Mouse (Mus musculus) myocyte (in vitro differentiated cells): ENCODE data around the gene Gm3625. TPM values are rescaled to one million over a fixed set of nuclear protein-coding genes. Genes with fewer than 3 reads are reported as not detected.
A peak's percentile ranks its signal among the peaks of the same experiment; 100 is the strongest.

Experiments
- H3K27me3 ChIP-seq: one replicate; pipeline ENCODE4 v1.6.1; 2011; ENCODE audit not compliant: control insufficient read depth, insufficient read depth, insufficient read length
- H3K36me3 ChIP-seq: one replicate; pipeline ENCODE4 v1.6.1; 2011; ENCODE audit not compliant: control insufficient read depth, insufficient read depth
- H3K4me2 ChIP-seq: one replicate; pipeline ENCODE4 v1.6.1; 2011; ENCODE audit warnings: low read depth, control low read depth
- H3K4me3 ChIP-seq: one replicate; pipeline ENCODE4 v1.5.1; 2011; ENCODE audit warnings: mild to moderate bottlenecking, control low read depth, moderate library complexity
- H3K79me2 ChIP-seq: one replicate; pipeline ENCODE4 v1.6.1; 2011; ENCODE audit not compliant: control insufficient read depth, insufficient read depth
- H3ac ChIP-seq: one replicate; pipeline ENCODE4 v1.6.1; 2011; ENCODE audit not compliant: control insufficient read depth, insufficient read length
- CEBPB ChIP-seq: IDR thresholded peaks from 2 replicates; pipeline ENCODE4 v1.6.1; 2011; ENCODE audit warnings: mild to moderate bottlenecking, moderate library complexity; ENCODE audit not compliant: poor library complexity, insufficient read depth, severe bottlenecking
- E2F4 ChIP-seq: IDR thresholded peaks from one replicate; pipeline ENCODE4 v1.6.1; 2011; ENCODE audit warnings: mild to moderate bottlenecking, control low read depth, moderate library complexity; ENCODE audit not compliant: insufficient read depth
- MAX ChIP-seq: IDR thresholded peaks from one replicate; pipeline ENCODE4 v1.6.1; 2011; ENCODE audit warnings: low read depth, mild to moderate bottlenecking, control low read depth
- MYOD1 ChIP-seq, 3 experiments: IDR thresholded peaks; one replicate each; pipeline ENCODE4 v1.6.1; 2011; ENCODE audit warnings: control low read depth in 2 of 3, low read depth in 2 of 3, mild to moderate bottlenecking in 2 of 3, moderate library complexity in 1 of 3; ENCODE audit not compliant: insufficient read length in 2 of 3, control insufficient read depth in 1 of 3
- MYOG ChIP-seq, 3 experiments: IDR thresholded peaks; one replicate each; pipeline ENCODE4 v1.6.1; 2011; ENCODE audit warnings: control low read depth in 2 of 3, low read depth in 2 of 3, mild to moderate bottlenecking in 2 of 3; ENCODE audit not compliant: insufficient read length in 2 of 3, control insufficient read depth in 1 of 3, insufficient read depth in 1 of 3
- POLR2A ChIP-seq: IDR thresholded peaks from one replicate; pipeline ENCODE4 v1.6.1; 2011; ENCODE audit warnings: low read depth, mild to moderate bottlenecking, control low read depth, moderate library complexity; ENCODE audit not compliant: insufficient read length
- POLR2AphosphoS2 ChIP-seq: IDR thresholded peaks from one replicate; pipeline ENCODE4 v1.6.1; 2011; ENCODE audit warnings: low read depth, control low read depth; ENCODE audit not compliant: insufficient read length
- REST ChIP-seq: IDR thresholded peaks from one replicate; pipeline ENCODE4 v1.6.1; 2011; ENCODE audit warnings: mild to moderate bottlenecking, control low read depth, moderate library complexity; ENCODE audit not compliant: insufficient read depth, insufficient read length
- SRF ChIP-seq: IDR thresholded peaks from one replicate; pipeline ENCODE4 v1.6.1; 2011; ENCODE audit warnings: low read depth; ENCODE audit not compliant: control insufficient read depth, insufficient read length
- TCF12 ChIP-seq: IDR thresholded peaks from one replicate; pipeline ENCODE4 v1.6.1; 2011; ENCODE audit warnings: mild to moderate bottlenecking, control low read depth; ENCODE audit not compliant: poor library complexity, insufficient read depth, severe bottlenecking
- TCF3 ChIP-seq: IDR thresholded peaks from one replicate; pipeline ENCODE4 v1.6.1; 2011; ENCODE audit warnings: low read depth, control low read depth; ENCODE audit not compliant: insufficient read length
- USF1 ChIP-seq: IDR thresholded peaks from one replicate; pipeline ENCODE4 v1.6.1; 2011; ENCODE audit warnings: low read depth, mild to moderate bottlenecking, control low read depth, moderate library complexity
- polyA plus RNA-seq: library from polyadenylated mRNA; unstranded; fragments of >200 nt; fragmentation: generic; extraction: Trizol; gene quantifications from one replicate; pipeline ENCODE4 v1.2.1, GENCODE M21; 2012; ENCODE audit warnings: missing spikeins

The Gm3625 gene
- not detected for polyA plus RNA-seq

GRCm38 (mm10) chr12:4592541-4593165, at the start of gene Gm3625, which contains the start of gene Itsn2:
TSS of gene Gm3625 (minus strand) at chr12:4592927.
TSS of gene Itsn2 (plus strand) at chr12:4592638.
- Histone ChIP-seq H3K4me2 (peak within 1 kb of the TSS; percentile 97), H3K27me3 (no peaks in the 10 kb centered on the region), H3K36me3 (no peaks in the 10 kb centered on the region), H3ac (peak within 1 kb of the TSS; percentile 70), H3K4me3 (peak within 1 kb of the TSS; percentile 43), H3K79me2 (peaks cover 43% of the 10 kb centered on the region)
- TF ChIP-seq CEBPB (no peak), MYOG (IDR thresholded peaks at IDR 0.05; ENCODE audit: control insufficient read depth in 1 of 3, insufficient read depth in 1 of 3, insufficient read length in 2 of 3, low read depth in 2 of 3) (peak in 2 of 3 experiments; percentile 14 to 15), TCF12 (no peak), MAX (no peak), TCF3 (no peak), POLR2AphosphoS2 (peak; percentile 75), POLR2A (peak; percentile 88), MYOD1 (IDR thresholded peaks at IDR 0.05; ENCODE audit: control insufficient read depth in 1 of 3, insufficient read length in 2 of 3, low read depth in 2 of 3) (peak in 1 of 3 experiments; percentile 36), E2F4 (no peak), USF1 (no peak)

- Histone ChIP-seq H3K4me3 (no peak overlapping the region), H3K79me2 (no peaks in the 10 kb centered on the region), H3K36me3 (peaks cover 34% of the 10 kb centered on the region), H3K4me2 (no peak overlapping the region), H3K27me3 (no peaks in the 10 kb centered on the region), H3ac (no peak overlapping the region)
- TF ChIP-seq POLR2AphosphoS2 (no peak), USF1 (no peak), POLR2A (no peak), MAX (no peak), REST (no peak), MYOD1 (IDR thresholded peaks at IDR 0.05; ENCODE audit: control insufficient read depth in 1 of 3, insufficient read length in 2 of 3, low read depth in 2 of 3) (no peak), SRF (no peak), MYOG (IDR thresholded peaks at IDR 0.05; ENCODE audit: control insufficient read depth in 1 of 3, insufficient read depth in 1 of 3, insufficient read length in 2 of 3, low read depth in 2 of 3) (no peak), TCF12 (no peak), TCF3 (no peak), E2F4 (no peak), CEBPB (no peak)
Observed at GRCm38 (mm10) chr12:4640737-4641136, 48.0 kb upstream of the Gm3625 start.

GRCm38 (mm10) chr12:4638438-4638837, 45.7 kb upstream of the Gm3625 start:
- TF ChIP-seq SRF (no peak), POLR2AphosphoS2 (no peak), MYOG (IDR thresholded peaks at IDR 0.05; ENCODE audit: control insufficient read depth in 1 of 3, insufficient read depth in 1 of 3, insufficient read length in 2 of 3, low read depth in 2 of 3) (no peak), E2F4 (no peak), MAX (no peak), USF1 (no peak), TCF12 (no peak), TCF3 (no peak), REST (no peak), CEBPB (no peak), MYOD1 (IDR thresholded peaks at IDR 0.05; ENCODE audit: control insufficient read depth in 1 of 3, insufficient read length in 2 of 3, low read depth in 2 of 3) (no peak), POLR2A (no peak)
- H3K4me2 ChIP-seq = no peak overlapping the region
- H3K36me3 ChIP-seq = peaks cover 42% of the 10 kb centered on the region
- no peak overlapping the region for H3K4me3 ChIP-seq
- no peak overlapping the region for H3ac ChIP-seq
- H3K79me2 ChIP-seq = no peaks in the 10 kb centered on the region
- H3K27me3 ChIP-seq = no peaks in the 10 kb centered on the region

- Histone ChIP-seq H3ac (no peak overlapping the region), H3K4me3 (no peak overlapping the region), H3K27me3 (no peaks in the 10 kb centered on the region), H3K4me2 (no peak overlapping the region), H3K79me2 (no peaks in the 10 kb centered on the region), H3K36me3 (peaks cover 69% of the 10 kb centered on the region)
- TF ChIP-seq USF1 = no peak
- no peak for TF ChIP-seq POLR2AphosphoS2
- TF ChIP-seq CEBPB = no peak
- TF ChIP-seq MYOG (IDR thresholded peaks at IDR 0.05; ENCODE audit: control insufficient read depth in 1 of 3, insufficient read depth in 1 of 3, insufficient read length in 2 of 3, low read depth in 2 of 3) = no peak
- TF ChIP-seq TCF3 = no peak
- no peak for TF ChIP-seq MAX
- no peak for TF ChIP-seq E2F4
- TF ChIP-seq TCF12 = no peak
- TF ChIP-seq SRF = no peak
Observed at GRCm38 (mm10) chr12:4632957-4633356, 40.2 kb upstream of the Gm3625 start.

- Histone ChIP-seq H3ac (no peak overlapping the region), H3K36me3 (peaks cover 16% of the 10 kb centered on the region), H3K27me3 (no peaks in the 10 kb centered on the region), H3K79me2 (peaks cover 5% of the 10 kb centered on the region), H3K4me3 (no peak overlapping the region), H3K4me2 (no peak overlapping the region)
- TF ChIP-seq MAX (no peak), TCF3 (no peak), POLR2A (no peak), REST (no peak), TCF12 (no peak), CEBPB (no peak), USF1 (no peak), MYOG (IDR thresholded peaks at IDR 0.05; ENCODE audit: control insufficient read depth in 1 of 3, insufficient read depth in 1 of 3, insufficient read length in 2 of 3, low read depth in 2 of 3) (no peak), MYOD1 (IDR thresholded peaks at IDR 0.05; ENCODE audit: control insufficient read depth in 1 of 3, insufficient read length in 2 of 3, low read depth in 2 of 3) (no peak), POLR2AphosphoS2 (no peak), E2F4 (no peak), SRF (no peak)
Observed at GRCm38 (mm10) chr12:4624201-4624600, 31.5 kb upstream of the Gm3625 start.
